Mouse (Mus musculus): Measurements from ENCODE around the gene Slc7a3.
"Not testable (repeated sequence)": the region's sequence is repeated elsewhere in the genome, so short reads cannot be mapped to it uniquely, and the experiment has no call there.

Gene Slc7a3

GRCm38 (mm10) chrX:101085920-101086319 lies at the start of gene Slc7a3:
Gene Slc7a3 (minus strand): TSS chrX:101086020.
- DNase-seq (ENCODE audit: low read depth, low spot score), result no peak

- DNase-seq (ENCODE audit: low read depth, low spot score), result peak; percentile 20
Measured at GRCm38 (mm10) chrX:101131992-101132791, 46.4 kb upstream of the Slc7a3 start.

GRCm38 (mm10) chrX:101131001-101131400 lies 45.2 kb upstream of the Slc7a3 start:
- peak; percentile 43 for DNase-seq (ENCODE audit: low read depth, low spot score)

GRCm38 (mm10) chrX:101128559-101128958 lies 42.7 kb upstream of the Slc7a3 start:
- no peak for DNase-seq (ENCODE audit: low read depth, low spot score)

GRCm38 (mm10) chrX:101126977-101127376 lies 41.2 kb upstream of the Slc7a3 start:
- DNase-seq (ENCODE audit: low read depth, low spot score), result no peak

- no peak for DNase-seq (ENCODE audit: low read depth, low spot score)
Measured at GRCm38 (mm10) chrX:101126474-101126955, 40.7 kb upstream of the Slc7a3 start.

GRCm38 (mm10) chrX:101120546-101120945 lies 34.7 kb upstream of the Slc7a3 start:
- DNase-seq (ENCODE audit: low read depth, low spot score), result no peak

- DNase-seq (ENCODE audit: low read depth, low spot score), result not testable (repeated sequence)
Measured at GRCm38 (mm10) chrX:101085211-101085610, 609 bp downstream of the Slc7a3 start.

GRCm38 (mm10) chrX:101084192-101084591 lies 1.6 kb downstream of the Slc7a3 start:
- no peak for DNase-seq (ENCODE audit: low read depth, low spot score)

- no peak for DNase-seq (ENCODE audit: low read depth, low spot score)
Measured at GRCm38 (mm10) chrX:101065245-101065644, 20.6 kb downstream of the Slc7a3 start.

GRCm38 (mm10) chrX:101063503-101063902 lies 22.3 kb downstream of the Slc7a3 start:
- DNase-seq (ENCODE audit: low read depth, low spot score), result no peak

GRCm38 (mm10) chrX:101059541-101059940 lies 26.3 kb downstream of the Slc7a3 start, which contains the start of gene Tex11:
Gene Tex11 (minus strand): TSS chrX:101059667.
- no peak for DNase-seq (ENCODE audit: low read depth, low spot score)

Data from c-Kit-negative CD71-positive TER-119-positive erythroid progenitor cells, embryonic 14.5 days (primary cell).